Mouse (Mus musculus) CH12.LX (cell line): Measurements from ENCODE around the gene Padi1.

Source experiments
- BHLHE40 ChIP-seq: IDR thresholded peaks from 2 replicates; pipeline ENCODE4 v1.6.1; 2011; ENCODE audit warnings: mild to moderate bottlenecking, low read depth, low read length, improper control_type of control experiment
- CTCF ChIP-seq, 2 experiments: IDR thresholded peaks in 1 of 2; conservative IDR thresholded peaks in 1 of 2; 2 replicates each; pipeline ENCODE4 v1.5.1; 2011 to 2012; ENCODE audit warnings: low read depth in 2 of 2, low read length in 2 of 2, improper control_type of control experiment in 1 of 2, inconsistent platforms in 1 of 2, mild to moderate bottlenecking in 1 of 2, moderate library complexity in 1 of 2
- E2F4 ChIP-seq: IDR thresholded peaks from 2 replicates; pipeline ENCODE4 v1.6.1; 2011; ENCODE audit warnings: low read depth, low read length, improper control_type of control experiment; ENCODE audit not compliant: insufficient replicate concordance
- ELF1 ChIP-seq: IDR thresholded peaks from 2 replicates; pipeline ENCODE4 v1.6.1; 2014; ENCODE audit warnings: low read depth, mild to moderate bottlenecking, inconsistent platforms, low read length, improper control_type of control experiment
- EP300 ChIP-seq: IDR thresholded peaks from 2 replicates; pipeline ENCODE4 v1.6.1; 2011; ENCODE audit warnings: low read length, improper control_type of control experiment
- KAT2A ChIP-seq: IDR thresholded peaks from 2 replicates; pipeline ENCODE4 v1.6.1; 2012; ENCODE audit warnings: low read length, improper control_type of control experiment, inconsistent platforms; ENCODE audit not compliant: insufficient replicate concordance
- MAFK ChIP-seq: IDR thresholded peaks from 2 replicates; pipeline ENCODE4 v1.6.1; 2011; ENCODE audit warnings: low read length, improper control_type of control experiment; ENCODE audit not compliant: insufficient replicate concordance
- MAX ChIP-seq: IDR thresholded peaks from 2 replicates; pipeline ENCODE4 v1.6.1; 2011; ENCODE audit warnings: low read length, improper control_type of control experiment
- MEF2A ChIP-seq: IDR thresholded peaks from 2 replicates; pipeline ENCODE4 v1.6.1; 2014; ENCODE audit warnings: low read depth, mild to moderate bottlenecking, inconsistent platforms, low read length, improper control_type of control experiment, borderline replicate concordance
- POLR2A ChIP-seq: IDR thresholded peaks from 2 replicates; pipeline ENCODE4 v1.6.1; 2011; ENCODE audit warnings: low read depth, mild to moderate bottlenecking, improper control_type of control experiment, low read length
- RAD21 ChIP-seq: IDR thresholded peaks from 2 replicates; pipeline ENCODE4 v1.6.1; 2011; ENCODE audit warnings: low read depth, mild to moderate bottlenecking, low read length, improper control_type of control experiment, moderate library complexity
- ZNF384 ChIP-seq: IDR thresholded peaks from 2 replicates; pipeline ENCODE4 v1.6.1; 2012; ENCODE audit warnings: low read depth, low read length, improper control_type of control experiment, inconsistent platforms

- no peak for TF ChIP-seq EP300
- TF ChIP-seq POLR2A = no peak
- TF ChIP-seq BHLHE40 = no peak
- TF ChIP-seq E2F4 = no peak
- no peak for TF ChIP-seq RAD21
- TF ChIP-seq CTCF (conservative IDR thresholded peaks at IDR 0.05 in 1 of 2, IDR thresholded peaks at IDR 0.05 in 1 of 2; ENCODE audit: low read depth in 2 of 2, low read length in 2 of 2) = no peak
- TF ChIP-seq MAFK = no peak
- no peak for TF ChIP-seq MEF2A
- TF ChIP-seq MAX = no peak
- TF ChIP-seq KAT2A = no peak
- no peak for TF ChIP-seq ELF1
- TF ChIP-seq ZNF384 = no peak
Measured at GRCm38 (mm10) chr4:140768973-140769372, 76.6 kb downstream of the Padi1 start.
